Mouse (Mus musculus) hindbrain, embryonic 12.5 days (tissue): ENCODE data around the gene Adamts2. TPM values are rescaled to one million over a fixed set of nuclear protein-coding genes. Genes with fewer than 3 reads are reported as not detected.

ENCODE experiments used
- ATAC-seq: fragments of 200-750 bp; cut with Nextera tagmentation; 2 replicates; pipeline ENCODE4 v1.8.0; 2017; ENCODE audit warnings: moderate TSS enrichment; ENCODE audit not compliant: low FRiP score
- H3K27ac ChIP-seq: fragments of 300-500 bp; sonication (generic); 2 replicates; pipeline ENCODE4 v1.5.1; 2016; ENCODE audit warnings: mild to moderate bottlenecking
- H3K27me3 ChIP-seq: fragments of 300-500 bp; sonication (generic); 2 replicates; pipeline ENCODE4 v1.6.1; 2016; ENCODE audit warnings: mild to moderate bottlenecking
- H3K36me3 ChIP-seq: fragments of 300-500 bp; sonication (generic); 2 replicates; pipeline ENCODE4 v1.6.1; 2016; ENCODE audit warnings: mild to moderate bottlenecking
- H3K4me1 ChIP-seq: fragments of 300-500 bp; sonication (generic); 2 replicates; pipeline ENCODE4 v1.6.1; 2016
- H3K4me2 ChIP-seq: fragments of 300-500 bp; sonication (generic); replicated peaks from 2 replicates; pipeline ENCODE4 v1.6.1; 2016; ENCODE audit warnings: mild to moderate bottlenecking
- H3K4me3 ChIP-seq: fragments of 300-500 bp; sonication (generic); 2 replicates; pipeline ENCODE4 v1.5.1; 2016; ENCODE audit warnings: mild to moderate bottlenecking
- H3K9ac ChIP-seq: fragments of 300-500 bp; sonication (generic); 2 replicates; pipeline ENCODE4 v1.6.1; 2016; ENCODE audit warnings: mild to moderate bottlenecking, moderate library complexity
- H3K9me3 ChIP-seq: fragments of 300-500 bp; sonication (generic); replicated peaks from 2 replicates; pipeline ENCODE4 v1.6.1; 2016; ENCODE audit warnings: mild to moderate bottlenecking
- WGBS: fragments of 180-500 bp; shearing (Covaris S2); methylation state at CpG from one replicate; pipeline ENCODE4 v1.1.7; 2016; 5-methylcytosine and 5-hydroxymethylcytosine counted together
- polyA plus RNA-seq: library from polyadenylated mRNA; unstranded; fragments of >200 nt; fragmentation: Nextera tagmentation; extraction: Ambion mirVana; gene quantifications from 2 replicates; pipeline ENCODE4 v1.2.1, GENCODE M21; 2016

Gene Adamts2
- polyA plus RNA-seq, 1 experiment from 2014 or later, result 7.1 TPM

- H3K27ac ChIP-seq, result no peak overlapping the region
- H3K36me3 ChIP-seq, result no peaks in the 10 kb centered on the region
- H3K4me2 ChIP-seq, result no peak overlapping the region
- WGBS, result 80% methylated on average over 6 of the region's 6 CpGs
- no peak overlapping the region for H3K4me3 ChIP-seq
- no peak for ATAC-seq
- no peaks in the 10 kb centered on the region for H3K4me1 ChIP-seq
- H3K9ac ChIP-seq, result no peak overlapping the region
- no peaks in the 10 kb centered on the region for H3K27me3 ChIP-seq
- H3K9me3 ChIP-seq, result no peaks in the 10 kb centered on the region
These were observed 56.9 kb downstream of the Adamts2 start for GRCm38 (mm10) chr11:50658826-50659225.

DNA sequence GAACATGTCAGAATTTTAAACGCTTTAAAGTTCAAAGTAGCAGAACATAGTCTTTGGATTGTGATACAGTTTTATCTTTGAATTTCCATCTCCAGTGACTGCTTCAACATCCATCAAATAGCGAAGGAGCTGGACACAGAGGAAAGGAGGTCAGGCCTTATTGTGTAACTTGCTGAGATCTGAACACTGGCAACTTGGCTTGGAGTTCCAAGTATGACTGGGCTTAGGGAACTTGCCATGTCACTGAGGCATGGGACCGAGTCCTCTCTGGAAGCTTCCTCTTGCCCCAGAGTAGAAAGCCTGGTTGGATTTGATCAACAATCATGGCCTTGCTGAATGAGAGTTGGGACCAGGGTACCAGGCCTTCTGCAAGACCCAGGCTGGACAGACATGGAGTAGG lies 60.3 kb downstream of the Adamts2 start:
- Histone ChIP-seq H3K36me3 (no peaks in the 10 kb centered on the region), H3K27ac (no peak overlapping the region), H3K9ac (no peak overlapping the region), H3K4me3 (no peak overlapping the region), H3K9me3 (no peaks in the 10 kb centered on the region), H3K4me2 (no peak overlapping the region), H3K4me1 (no peaks in the 10 kb centered on the region), H3K27me3 (no peaks in the 10 kb centered on the region)
- ATAC-seq, result no peak
- 91% methylated on average over 3 of the region's 3 CpGs for WGBS

DNA sequence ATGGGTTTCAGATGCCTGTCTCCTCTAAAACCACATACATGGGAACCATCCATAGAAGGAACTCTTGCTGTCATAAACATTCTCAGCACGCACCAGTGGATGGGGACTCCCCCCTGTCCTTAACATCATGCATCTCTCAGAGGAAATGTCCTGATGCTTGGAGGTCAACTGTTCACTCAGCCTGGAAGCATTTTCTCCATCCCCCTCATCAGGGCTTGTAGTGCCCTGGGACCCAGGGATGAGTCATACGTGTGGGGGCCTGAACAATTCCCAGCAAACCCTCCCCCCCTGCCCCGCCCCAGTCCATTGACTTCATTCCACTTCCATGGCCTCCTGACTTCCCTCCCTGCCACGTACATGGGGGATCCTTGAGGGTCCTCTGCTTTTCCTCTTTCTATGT lies 62.9 kb downstream of the Adamts2 start:
- 80% methylated on average over 4 of the region's 4 CpGs for WGBS
- Histone ChIP-seq H3K36me3 (no peaks in the 10 kb centered on the region), H3K27me3 (no peaks in the 10 kb centered on the region), H3K4me2 (no peak overlapping the region), H3K27ac (no peak overlapping the region), H3K9ac (no peak overlapping the region), H3K9me3 (no peaks in the 10 kb centered on the region), H3K4me1 (no peaks in the 10 kb centered on the region), H3K4me3 (no peak overlapping the region)
- ATAC-seq, result no peak

- H3K9ac ChIP-seq, result no peak overlapping the region
- H3K4me2 ChIP-seq, result no peak overlapping the region
- no peaks in the 10 kb centered on the region for H3K27me3 ChIP-seq
- no peak for ATAC-seq
- no peaks in the 10 kb centered on the region for H3K36me3 ChIP-seq
- peaks cover 8% of the 10 kb centered on the region; the same call in 1 of the 2 replicates for H3K4me1 ChIP-seq
- no peak overlapping the region for H3K4me3 ChIP-seq
- H3K27ac ChIP-seq, result no peak overlapping the region
- H3K9me3 ChIP-seq, result no peaks in the 10 kb centered on the region
- WGBS, result 84% methylated on average over 9 of the region's 9 CpGs
These were observed 67.9 kb downstream of the Adamts2 start for GRCm38 (mm10) chr11:50669542-50670362.

- no peak overlapping the region for H3K9ac ChIP-seq
- H3K9me3 ChIP-seq, result no peaks in the 10 kb centered on the region
- no peak overlapping the region for H3K27ac ChIP-seq
- ATAC-seq, result no peak
- H3K4me1 ChIP-seq, result peaks cover 8% of the 10 kb centered on the region; the same call in 1 of the 2 replicates
- H3K4me2 ChIP-seq, result no peak overlapping the region
- WGBS, result 73% methylated on average over 5 of the region's 5 CpGs
- no peak overlapping the region for H3K4me3 ChIP-seq
- no peaks in the 10 kb centered on the region for H3K27me3 ChIP-seq
- H3K36me3 ChIP-seq, result no peaks in the 10 kb centered on the region
These were observed 68.5 kb downstream of the Adamts2 start for GRCm38 (mm10) chr11:50670363-50670725.

DNA sequence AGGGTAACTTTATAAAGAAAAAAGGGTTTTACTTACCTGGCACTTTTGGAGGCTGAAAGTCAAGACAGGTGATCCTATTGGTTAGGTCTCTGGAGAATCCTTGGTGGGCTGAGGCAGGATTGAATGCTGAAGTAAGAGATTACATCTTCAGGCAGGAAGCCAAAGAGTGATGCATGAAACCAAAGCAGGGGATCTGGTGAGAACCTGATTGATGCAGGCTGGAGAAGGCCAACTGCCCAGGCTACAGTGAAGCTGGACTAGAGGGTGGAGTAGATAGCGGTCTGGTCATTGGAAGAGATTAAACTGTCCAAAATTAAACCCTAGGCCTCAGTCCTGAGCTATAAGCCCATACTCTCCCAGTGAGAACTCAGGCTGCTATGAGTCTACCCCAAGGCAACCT lies 69.0 kb downstream of the Adamts2 start:
- 93% methylated on average over 1 of the region's 1 CpGs for WGBS
- no peak overlapping the region for H3K4me2 ChIP-seq

DNA sequence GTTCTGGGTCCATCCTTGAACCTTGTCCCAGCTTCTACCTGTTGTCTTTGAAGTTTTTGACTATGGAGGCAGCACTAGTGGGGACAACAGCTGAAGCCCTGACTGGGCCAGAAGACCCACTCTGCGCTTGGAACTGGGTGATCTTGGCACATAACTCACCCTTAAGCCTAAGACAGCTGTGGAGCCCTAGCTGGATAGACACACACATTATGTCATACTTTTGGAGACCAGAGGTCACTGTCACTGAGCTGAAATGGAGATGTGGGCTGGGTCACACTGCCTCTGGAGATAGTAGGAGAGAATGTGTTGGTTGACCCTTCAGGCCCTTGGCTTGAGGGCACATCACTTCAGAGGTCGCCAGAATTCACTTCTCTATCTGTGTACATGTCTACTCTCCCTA lies 69.5 kb downstream of the Adamts2 start:
- peaks cover 8% of the 10 kb centered on the region; the same call in 1 of the 2 replicates for H3K4me1 ChIP-seq
- H3K36me3 ChIP-seq, result no peaks in the 10 kb centered on the region
- no peak overlapping the region for H3K4me3 ChIP-seq
- no peak overlapping the region for H3K9ac ChIP-seq
- no peaks in the 10 kb centered on the region for H3K27me3 ChIP-seq
- 83% methylated on average over 2 of the region's 2 CpGs for WGBS
- no peak overlapping the region for H3K4me2 ChIP-seq
- no peaks in the 10 kb centered on the region for H3K9me3 ChIP-seq
- ATAC-seq, result no peak
- H3K27ac ChIP-seq, result no peak overlapping the region

More for the DNA sequence above, 69.0 kb downstream of the Adamts2 start:
- Histone ChIP-seq H3K27me3 (no peaks in the 10 kb centered on the region), H3K36me3 (no peaks in the 10 kb centered on the region), H3K9me3 (no peaks in the 10 kb centered on the region), H3K27ac (no peak overlapping the region), H3K4me3 (no peak overlapping the region), H3K9ac (no peak overlapping the region), H3K4me1 (peaks cover 8% of the 10 kb centered on the region; the same call in 1 of the 2 replicates)
- no peak for ATAC-seq

DNA sequence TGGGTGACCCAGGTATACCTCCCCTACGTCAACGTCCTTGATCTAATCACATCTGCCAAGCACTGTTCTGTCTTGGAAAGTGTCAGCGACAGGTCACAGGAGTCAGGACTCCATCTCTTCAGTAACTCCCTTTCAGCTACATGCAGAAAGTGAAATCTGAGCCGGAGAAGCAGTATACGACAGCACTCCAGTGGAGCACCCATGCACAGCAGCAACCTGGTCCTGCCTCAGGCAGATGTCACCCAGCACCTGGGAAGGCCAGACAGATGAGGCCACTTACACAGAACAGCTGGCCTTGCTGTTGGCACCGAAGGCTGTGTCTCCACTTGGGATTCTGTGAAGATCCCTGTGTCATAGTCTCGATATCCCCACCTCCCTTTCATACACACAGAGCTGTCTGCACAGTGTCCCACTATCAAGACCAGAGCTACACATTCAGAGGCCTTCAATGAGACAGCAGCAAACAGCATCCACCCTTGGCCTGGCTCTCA lies 70.0 kb downstream of the Adamts2 start:
- H3K27me3 ChIP-seq, result no peaks in the 10 kb centered on the region
- H3K27ac ChIP-seq, result no peak overlapping the region
- H3K4me1 ChIP-seq, result peaks cover 8% of the 10 kb centered on the region; the same call in 1 of the 2 replicates
- ATAC-seq, result no peak
- no peak overlapping the region for H3K4me3 ChIP-seq
- H3K9me3 ChIP-seq, result no peaks in the 10 kb centered on the region
- H3K9ac ChIP-seq, result no peak overlapping the region
- no peak overlapping the region for H3K4me2 ChIP-seq
- H3K36me3 ChIP-seq, result no peaks in the 10 kb centered on the region
- WGBS, result 86% methylated on average over 7 of the region's 7 CpGs

- WGBS, result 57% methylated on average over 7 of the region's 7 CpGs
- Histone ChIP-seq H3K9ac (no peak overlapping the region), H3K4me3 (no peak overlapping the region), H3K27ac (no peak overlapping the region), H3K36me3 (no peaks in the 10 kb centered on the region), H3K27me3 (no peaks in the 10 kb centered on the region), H3K9me3 (no peaks in the 10 kb centered on the region), H3K4me1 (peaks cover 8% of the 10 kb centered on the region; the same call in 1 of the 2 replicates), H3K4me2 (no peak overlapping the region)
- ATAC-seq, result no peak
These were observed 71.0 kb downstream of the Adamts2 start for GRCm38 (mm10) chr11:50672866-50673265.

GRCm38 (mm10) chr11:50673525-50674250 lies 71.8 kb downstream of the Adamts2 start:
- Histone ChIP-seq H3K9ac (no peak overlapping the region), H3K4me2 (no peak overlapping the region), H3K4me1 (peaks cover 8% of the 10 kb centered on the region; the same call in 1 of the 2 replicates), H3K27ac (no peak overlapping the region), H3K4me3 (no peak overlapping the region), H3K36me3 (no peaks in the 10 kb centered on the region), H3K27me3 (no peaks in the 10 kb centered on the region), H3K9me3 (no peaks in the 10 kb centered on the region)
- WGBS, result 66% methylated on average over 6 of the region's 7 CpGs
- no peak for ATAC-seq

DNA sequence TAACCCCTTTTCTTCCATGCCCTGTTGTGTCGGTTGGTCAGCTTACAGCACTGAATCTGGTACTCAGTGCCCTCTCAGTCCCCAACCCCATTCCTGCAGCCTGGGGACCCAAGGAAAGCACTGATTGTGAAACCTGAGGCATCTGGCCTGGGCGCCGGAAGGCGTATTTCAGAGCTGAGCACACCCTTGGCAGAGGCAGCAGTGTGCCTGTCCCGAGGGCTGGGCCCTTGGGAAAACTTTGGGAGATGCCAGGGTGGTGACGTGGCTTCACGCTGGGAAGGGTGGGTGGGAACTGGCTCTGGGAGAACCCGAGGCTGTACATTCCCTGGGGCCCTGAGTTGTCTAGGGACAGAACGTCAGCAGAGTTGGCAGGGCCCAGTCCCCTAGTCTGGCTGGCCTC lies 72.5 kb downstream of the Adamts2 start:
- H3K36me3 ChIP-seq, result no peaks in the 10 kb centered on the region
- 87% methylated on average over 9 of the region's 9 CpGs for WGBS
- H3K9me3 ChIP-seq, result no peaks in the 10 kb centered on the region
- no peak overlapping the region for H3K9ac ChIP-seq
- H3K27ac ChIP-seq, result no peak overlapping the region
- no peak overlapping the region for H3K4me3 ChIP-seq
- peaks cover 8% of the 10 kb centered on the region; the same call in 1 of the 2 replicates for H3K4me1 ChIP-seq
- H3K4me2 ChIP-seq, result no peak overlapping the region
- ATAC-seq, result no peak
- no peaks in the 10 kb centered on the region for H3K27me3 ChIP-seq

- 93% methylated on average over 10 of the region's 10 CpGs for WGBS
- Histone ChIP-seq H3K4me3 (no peak overlapping the region), H3K9me3 (no peaks in the 10 kb centered on the region), H3K4me2 (no peak overlapping the region), H3K4me1 (no peaks in the 10 kb centered on the region), H3K9ac (no peak overlapping the region), H3K36me3 (no peaks in the 10 kb centered on the region), H3K27ac (no peak overlapping the region), H3K27me3 (no peaks in the 10 kb centered on the region)
- no peak for ATAC-seq
These were observed 76.8 kb downstream of the Adamts2 start for GRCm38 (mm10) chr11:50678650-50679049.
